Mouse (Mus musculus) CD4-positive, CD25-positive, alpha-beta regulatory T cell, adult 2 months (primary cell): ENCODE measurements around the gene Gm21292.
"Not testable (repeated sequence)": the region's sequence is repeated elsewhere in the genome, so short reads cannot be mapped to it uniquely, and the experiment has no call there.

ENCODE experiments used
- DNase-seq: peaks from one replicate; pipeline ENCODE4 v3.0.0-alpha.2; 2012; ENCODE audit warnings: low read depth, low spot score

The Gm21292 gene

GRCm38 (mm10) chrY:9133824-9134223, at the start of gene Gm21292:
TSS of gene Gm21292 (minus strand) at chrY:9133924.
- not testable (repeated sequence) for DNase-seq
